26 mouse cellular contexts compared by ENCODE assay signal in genomic region chr7:27048886-27049285, GRCm38 (mm10). TPM values are rescaled to one million over a fixed set of nuclear protein-coding genes. Genes with fewer than 3 reads are reported as not detected.
"Had no signal": no experiment of that assay in that cellular context is flagged by ENCODE, and none has a peak within 500 bp of the region (broad histone marks: within the 10 kb centered on the region; RNA-seq: fewer than 3 reads in every experiment).

No protein-coding gene starts in this region.

RNA-seq across cellular contexts. Expression of gene Cyp2a12, which starts 20.0 kb away (rescaled TPM):
- total RNA-seq: common myeloid progenitor, adult 5-6 weeks; forebrain, postnatal 0 days; gastrocnemius, postnatal 14 days; gastrocnemius, postnatal 25 days; gastrocnemius, postnatal 36 days; granulocyte monocyte progenitor cell, adult 5-6 weeks; heart, adult 18-20 months; heart, adult 2 months had no signal
- polyA plus RNA-seq: cerebellum, adult 2 months; cortical plate, adult 2 months; embryonic facial prominence, embryonic 10.5 days; embryonic facial prominence, embryonic 11.5 days; embryonic facial prominence, embryonic 12.5 days; embryonic facial prominence, embryonic 13.5 days; embryonic facial prominence, embryonic 14.5 days; embryonic facial prominence, embryonic 15.5 days; erythroblast, embryonic 14.5 days; forebrain, embryonic 10.5 days; forebrain, embryonic 11.5 days; forebrain, embryonic 12.5 days; forebrain, embryonic 13.5 days; forebrain, embryonic 14.5 days; forebrain, embryonic 15.5 days; forebrain, embryonic 16.5 days; forebrain, postnatal 0 days; frontal cortex, adult 2 months; gonadal fat pad, adult 2 months; heart, adult 2 months had no signal
